In genomic region chr10:93311576-93311975, GRCm38 (mm10) we compare ENCODE assay signal across 8 mouse cellular contexts. TPM values are rescaled to one million over a fixed set of nuclear protein-coding genes. Genes with fewer than 3 reads are reported as not detected.
DNase-seq lines count a peak whose midpoint lies in the region; ATAC-seq lines count a peak whose summit lies in the region.

No protein-coding gene starts in this region.

- H3K4me2 ChIP-seq in kidney, embryonic 15.5 days: peak overlapping the region; percentile 80
- peak overlapping the region; percentile 79 for H3K4me2 ChIP-seq in embryonic facial prominence, embryonic 13.5 days
- H3K4me2 ChIP-seq in neural tube, embryonic 13.5 days: peak overlapping the region; percentile 91

- no peaks in the 10 kb centered on the region for H3K9me3 ChIP-seq in kidney, embryonic 15.5 days (replicated peaks)
- no peaks in the 10 kb centered on the region for H3K9me3 ChIP-seq in embryonic facial prominence, embryonic 13.5 days
- no peaks in the 10 kb centered on the region for H3K9me3 ChIP-seq in limb, embryonic 10.5 days (replicated peaks)
- H3K9me3 ChIP-seq in neural tube, embryonic 13.5 days: no peaks in the 10 kb centered on the region

- H3K36me3 ChIP-seq in kidney, embryonic 15.5 days: no peaks in the 10 kb centered on the region
- H3K36me3 ChIP-seq in embryonic facial prominence, embryonic 13.5 days: no peaks in the 10 kb centered on the region
- H3K36me3 ChIP-seq in limb, embryonic 10.5 days: no peaks in the 10 kb centered on the region
- H3K36me3 ChIP-seq in neural tube, embryonic 13.5 days: no peaks in the 10 kb centered on the region

- H3K9ac ChIP-seq in kidney, embryonic 15.5 days: peak overlapping the region; percentile 63; the same call in 1 of the 2 replicates
- peak overlapping the region; percentile 97 for H3K9ac ChIP-seq in embryonic facial prominence, embryonic 13.5 days
- H3K9ac ChIP-seq in neural tube, embryonic 13.5 days: no peak overlapping the region; the same call in 1 of the 2 replicates

- peaks cover 21% of the 10 kb centered on the region for H3K4me1 ChIP-seq in kidney, embryonic 15.5 days
- H3K4me1 ChIP-seq in embryonic facial prominence, embryonic 13.5 days: peaks cover 30% of the 10 kb centered on the region
- H3K4me1 ChIP-seq in limb, embryonic 10.5 days: peaks cover 33% of the 10 kb centered on the region
- H3K4me1 ChIP-seq in neural tube, embryonic 13.5 days (replicated peaks): peaks cover 22% of the 10 kb centered on the region

- no peak for DNase-seq in kidney, adult 18-20 months
- DNase-seq in limb, embryonic 10.5 days (ENCODE audit: low spot score): peak; percentile 56
- no peak for DNase-seq in spleen, adult 12 weeks (ENCODE audit: low spot score)
- DNase-seq in adipocyte (ENCODE audit: low spot score): no peak

- H3K27me3 ChIP-seq in kidney, embryonic 15.5 days: no peaks in the 10 kb centered on the region
- no peaks in the 10 kb centered on the region for H3K27me3 ChIP-seq in embryonic facial prominence, embryonic 13.5 days
- H3K27me3 ChIP-seq in limb, embryonic 10.5 days (ENCODE audit: low read depth, poor library complexity, severe bottlenecking): no peaks in the 10 kb centered on the region
- H3K27me3 ChIP-seq in neural tube, embryonic 13.5 days: no peaks in the 10 kb centered on the region

- peak; percentile 47 for ATAC-seq in kidney, embryonic 15.5 days (replicated peaks; ENCODE audit: low FRiP score)
- ATAC-seq in embryonic facial prominence, embryonic 13.5 days (ENCODE audit: insufficient number of reproducible peaks, insufficient read depth, low FRiP score, low TSS enrichment, low read depth): no peak
- peak; percentile 20; the same call in 1 of the 2 replicates for ATAC-seq in neural tube, embryonic 13.5 days (ENCODE audit: low read depth)
- no peak for ATAC-seq in granulocyte monocyte progenitor cell, adult 5-6 weeks (replicated peaks; ENCODE audit: poor library complexity, severe bottlenecking)

- peak overlapping the region; percentile 96 for H3K27ac ChIP-seq in kidney, embryonic 15.5 days
- H3K27ac ChIP-seq in embryonic facial prominence, embryonic 13.5 days: peak overlapping the region; percentile 98; the same call in 1 of the 2 replicates
- peak overlapping the region; percentile 99 for H3K27ac ChIP-seq in limb, embryonic 10.5 days
- H3K27ac ChIP-seq in neural tube, embryonic 13.5 days (replicated peaks): no peak overlapping the region; the same call in 1 of the 2 replicates

- WGBS in kidney, embryonic 15.5 days: 10% methylated on average over 4 of the region's 4 CpGs
- WGBS in embryonic facial prominence, embryonic 13.5 days: 8% methylated on average over 4 of the region's 4 CpGs
- WGBS in limb, embryonic 10.5 days: 7% methylated on average over 4 of the region's 4 CpGs
- WGBS in neural tube, embryonic 13.5 days: 10% methylated on average over 4 of the region's 4 CpGs

- H3K4me3 ChIP-seq in kidney, embryonic 15.5 days (replicated peaks): peak overlapping the region; percentile 82
- H3K4me3 ChIP-seq in embryonic facial prominence, embryonic 13.5 days: peak overlapping the region; percentile 80
- H3K4me3 ChIP-seq in limb, embryonic 10.5 days: peak overlapping the region; percentile 88
- H3K4me3 ChIP-seq in neural tube, embryonic 13.5 days: peak overlapping the region; percentile 59

RNA-seq across cellular contexts. Expression of gene Elk3, which starts 0.6 kb away (rescaled TPM):
- 41.9 and 43.7 TPM in 2 replicates for polyA plus RNA-seq in kidney, embryonic 15.5 days (2015; fragmentation: Nextera tagmentation; extraction: Ambion mirVana)
- 33.9 and 40.0 TPM in 2 replicates for polyA plus RNA-seq in embryonic facial prominence, embryonic 13.5 days (2015; fragmentation: Nextera tagmentation; extraction: Ambion mirVana)
- polyA plus RNA-seq in limb, embryonic 10.5 days (2016; fragmentation: Nextera tagmentation; extraction: Ambion mirVana): 34.0 and 36.0 TPM in 2 replicates
- polyA plus RNA-seq in neural tube, embryonic 13.5 days (2015; fragmentation: Nextera tagmentation; extraction: Ambion mirVana): 15.1 and 18.3 TPM in 2 replicates
- total RNA-seq in granulocyte monocyte progenitor cell, adult 5-6 weeks (2014; fragmentation: Nextera tagmentation): 32.0 and 34.6 TPM in 2 replicates
- 16.3 and 19.0 TPM in 2 replicates for total RNA-seq in granulocyte monocyte progenitor cell, adult 5-6 weeks (2017)

Comparison
In these comparisons a context has a peak if more than half of its experiments do, and no peak if none do; other contexts are left out.
1. ATAC-seq: peak in kidney, embryonic 15.5 days (single experiment) and neural tube, embryonic 13.5 days (single experiment); none in embryonic facial prominence, embryonic 13.5 days (single experiment) and granulocyte monocyte progenitor cell, adult 5-6 weeks (single experiment).
2. Peak in every context shown above with its lines, with median percentiles within 50 percentile points of each other: H3K4me2 ChIP-seq and H3K4me3 ChIP-seq.